Mouse (Mus musculus) olfactory bulb, adult 2 months (tissue): ENCODE data around the gene Ube2h.

Source experiments
- CTCF ChIP-seq: fragments of 200-500 bp; IDR thresholded peaks from 2 replicates; pipeline ENCODE4 v1.5.1; 2012; ENCODE audit warnings: low read depth, mild to moderate bottlenecking, low read length, moderate library complexity; ENCODE audit not compliant: insufficient read depth
- POLR2A ChIP-seq: fragments of 200-500 bp; IDR thresholded peaks from 2 replicates; pipeline ENCODE4 v1.6.1; 2012; ENCODE audit warnings: mild to moderate bottlenecking, low read depth, low read length, moderate library complexity; ENCODE audit not compliant: insufficient read depth

DNA sequence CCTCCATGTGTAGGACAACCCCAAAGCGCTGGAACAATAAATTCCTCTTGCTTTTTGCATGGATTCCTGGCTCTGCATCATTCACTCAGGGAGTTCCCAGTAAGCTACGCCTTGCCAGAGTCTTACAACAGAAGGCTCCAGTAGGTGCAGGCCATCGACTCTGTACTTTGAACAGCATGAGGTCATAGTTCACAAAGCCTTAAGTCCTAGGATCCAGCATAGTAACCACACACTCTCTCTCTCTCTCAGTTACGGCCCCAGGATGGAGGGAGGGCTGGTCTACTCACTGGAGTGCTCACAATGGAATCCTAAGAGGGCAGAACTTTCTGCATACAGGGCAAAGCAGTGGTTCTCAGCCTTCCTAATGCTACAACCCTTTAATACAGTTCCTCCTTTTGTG is 95.5 kb downstream of the Ube2h start:
- TF ChIP-seq CTCF (no peak), POLR2A (no peak)
